Mouse (Mus musculus) left cerebral cortex, postnatal 10 days (tissue): Measurements from ENCODE around the gene Qars. TPM values are rescaled to one million over a fixed set of nuclear protein-coding genes. Genes with fewer than 3 reads are reported as not detected.
A peak's percentile ranks its signal among the peaks of the same experiment; 100 is the strongest.

Source experiments
- DNase-seq, 2 experiments: peaks; one replicate each; pipeline ENCODE4 v3.0.0; 2021 to 2022; ENCODE audit warnings: low spot score in 2 of 2, mixed read lengths in 1 of 2; ENCODE audit errors: extremely low spot score in 1 of 2
- intact Hi-C: fragments of 180-260 bp; cut with DNase I; formaldehyde crosslinking; loops from one replicate; pipeline ENCODE4 v1.15.1; 2025
- total RNA-seq, 2 experiments: library from RNA; stranded (reverse); gene quantifications; 2 replicates each; pipeline ENCODE4 v1.2.3; 2021

The Qars gene
- total RNA-seq, 2 experiments from 2014 or later: 82.9 to 91.8 TPM

DNA sequence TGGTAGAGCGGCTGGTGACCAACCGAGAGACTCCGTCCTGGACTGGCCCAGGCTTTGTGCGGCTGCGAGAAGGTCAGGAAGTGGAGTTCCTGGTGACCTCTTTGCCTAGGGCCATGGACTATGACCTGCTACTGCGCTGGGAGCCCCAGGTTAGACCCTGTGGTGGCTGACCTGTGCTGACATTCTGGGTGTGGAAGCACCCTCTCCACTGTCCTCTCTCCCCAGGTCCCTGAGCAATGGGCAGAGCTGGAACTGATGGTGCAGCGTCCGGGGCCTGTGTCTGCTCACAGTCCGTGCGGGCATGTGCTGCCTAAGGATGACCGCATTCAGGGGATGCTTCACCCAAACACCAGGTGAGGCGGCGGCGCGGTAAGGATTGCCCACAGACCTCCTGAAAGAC, 23.5 kb upstream of the Qars start:
- DNase-seq: no peak

DNA sequence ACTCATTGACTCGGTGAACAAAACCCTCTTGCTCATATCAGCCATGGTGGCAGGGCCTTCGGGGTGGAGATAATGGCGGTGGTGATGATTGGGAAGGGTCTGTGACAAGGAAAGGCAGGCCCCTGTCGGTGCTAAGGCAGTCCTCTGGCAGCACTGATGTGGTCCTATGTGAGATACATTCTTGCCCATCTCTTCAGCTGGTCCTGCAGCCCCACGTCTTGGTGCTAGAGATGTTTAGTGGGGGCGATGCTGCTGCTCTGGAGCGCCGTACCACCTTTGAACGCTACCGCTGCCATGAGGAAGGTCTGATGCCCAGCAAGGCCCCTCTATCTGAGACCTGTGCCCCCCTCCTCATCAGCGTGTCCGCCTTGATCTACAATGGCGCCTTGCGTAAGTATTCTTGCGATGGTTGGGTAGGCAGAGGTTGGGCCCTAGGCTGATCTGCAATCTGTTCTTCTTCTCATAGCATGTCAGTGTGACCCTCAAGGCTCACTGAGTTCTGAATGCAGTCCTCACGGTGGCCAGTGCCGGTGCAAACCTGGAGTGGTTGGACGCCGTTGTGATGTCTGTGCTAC, 22.1 kb upstream of the Qars start:
- DNase-seq: peak in 1 of 2 experiments; percentile 10
- intact Hi-C loops: no loop called here

More for the DNA sequence above, 23.5 kb upstream of the Qars start:
- intact Hi-C loops: no loop called here

DNA sequence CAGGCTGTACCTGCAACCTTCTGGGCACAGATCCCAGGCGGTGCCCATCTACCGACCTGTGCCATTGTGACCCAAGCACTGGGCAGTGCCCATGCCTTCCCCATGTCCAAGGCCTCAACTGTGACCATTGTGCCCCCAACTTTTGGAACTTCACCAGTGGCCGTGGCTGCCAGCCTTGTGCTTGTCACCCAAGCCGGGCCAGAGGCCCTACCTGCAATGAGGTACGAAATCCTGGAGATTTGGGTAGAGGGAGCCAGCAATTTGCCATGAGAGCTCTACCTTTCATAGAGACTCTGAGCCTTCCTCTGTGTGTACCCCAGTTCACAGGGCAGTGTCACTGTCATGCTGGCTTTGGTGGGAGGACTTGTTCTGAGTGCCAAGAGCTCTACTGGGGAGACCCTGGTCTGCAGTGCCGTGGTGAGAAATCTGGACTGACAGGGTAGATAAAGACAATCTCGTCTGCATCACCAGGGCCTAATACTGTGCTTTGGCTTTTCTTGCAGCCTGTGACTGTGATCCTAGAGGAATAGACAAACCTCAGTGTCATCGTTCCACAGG, 20.5 kb upstream of the Qars start:
- DNase-seq: no peak
- intact Hi-C loops: no loop called here

DNA sequence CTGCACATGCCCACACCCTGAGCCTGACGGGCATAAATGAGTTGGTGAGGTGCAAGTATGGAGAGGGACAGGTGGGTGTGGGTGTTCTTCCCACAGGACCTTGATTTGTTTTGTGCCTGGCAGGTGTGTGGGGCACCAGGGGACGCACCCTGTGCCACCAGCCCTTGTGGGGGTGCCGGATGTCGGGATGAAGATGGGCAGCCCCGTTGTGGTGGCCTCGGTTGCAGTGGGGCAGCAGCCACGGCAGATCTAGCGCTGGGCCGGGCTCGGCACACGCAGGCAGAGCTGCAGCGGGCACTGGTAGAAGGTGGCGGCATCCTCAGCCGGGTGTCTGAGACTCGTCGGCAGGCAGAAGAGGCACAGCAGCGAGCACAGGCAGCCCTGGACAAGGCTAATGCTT, 19.1 kb upstream of the Qars start:
- intact Hi-C loops: no loop called here
- peak in 1 of 2 experiments; percentile 19 for DNase-seq

DNA sequence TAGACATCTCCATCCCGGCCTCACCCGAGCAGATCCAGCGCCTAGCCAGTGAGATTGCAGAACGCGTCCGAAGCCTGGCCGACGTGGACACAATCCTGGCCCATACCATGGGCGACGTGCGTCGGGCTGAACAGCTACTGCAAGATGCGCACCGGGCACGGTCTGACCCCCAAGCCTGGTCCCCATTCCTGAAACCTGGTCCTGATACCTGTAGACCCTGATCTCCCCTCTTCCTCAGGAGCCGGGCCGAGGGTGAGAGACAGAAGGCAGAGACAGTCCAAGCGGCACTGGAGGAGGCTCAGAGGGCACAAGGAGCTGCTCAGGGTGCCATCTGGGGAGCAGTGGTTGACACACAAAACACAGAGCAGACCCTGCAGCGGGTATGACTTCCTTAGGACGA, 18.3 kb upstream of the Qars start:
- intact Hi-C loops: no loop called here

DNA sequence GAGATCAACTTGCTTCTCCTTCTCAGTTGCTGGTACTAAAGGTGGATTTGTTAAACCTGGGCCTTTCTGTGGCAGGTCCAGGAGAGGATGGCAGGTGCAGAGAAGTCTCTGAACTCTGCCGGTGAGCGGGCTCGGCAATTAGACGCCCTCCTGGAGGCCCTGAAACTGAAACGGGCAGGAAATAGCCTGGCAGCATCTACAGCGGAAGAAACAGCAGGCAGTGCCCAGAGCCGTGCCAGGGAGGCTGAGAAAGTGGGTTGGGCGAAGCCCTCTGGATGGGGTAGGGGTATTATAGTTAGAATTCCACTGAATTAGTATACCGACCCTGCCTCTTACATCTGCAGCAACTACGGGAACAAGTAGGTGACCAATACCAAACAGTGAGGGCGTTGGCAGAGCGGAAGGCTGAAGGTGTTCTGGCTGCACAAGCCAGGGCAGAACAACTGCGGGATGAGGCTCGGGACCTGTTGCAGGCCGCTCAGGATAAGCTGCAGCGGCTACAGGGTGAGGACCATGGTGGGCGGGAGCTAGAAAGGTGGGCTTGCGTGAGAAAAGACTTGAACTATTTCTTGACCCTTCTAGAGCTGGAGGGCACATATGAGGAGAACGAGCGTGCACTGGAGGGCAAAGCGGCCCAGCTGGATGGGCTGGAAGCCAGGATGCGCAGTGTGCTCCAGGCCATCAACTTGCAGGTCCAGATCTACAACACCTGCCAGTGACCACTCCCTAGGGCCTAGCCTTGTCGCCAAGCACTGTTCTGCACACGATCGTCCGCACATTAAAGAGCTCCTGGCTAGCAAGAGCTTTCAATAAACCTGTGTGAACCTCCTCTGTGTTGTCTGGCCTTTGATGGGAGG, 17.6 kb upstream of the Qars start:
- intact Hi-C loops: no loop called here
- peak in 1 of 2 experiments; percentile 32 for DNase-seq

More for the DNA sequence above, 18.3 kb upstream of the Qars start:
- peak in 1 of 2 experiments; percentile 41 for DNase-seq

DNA sequence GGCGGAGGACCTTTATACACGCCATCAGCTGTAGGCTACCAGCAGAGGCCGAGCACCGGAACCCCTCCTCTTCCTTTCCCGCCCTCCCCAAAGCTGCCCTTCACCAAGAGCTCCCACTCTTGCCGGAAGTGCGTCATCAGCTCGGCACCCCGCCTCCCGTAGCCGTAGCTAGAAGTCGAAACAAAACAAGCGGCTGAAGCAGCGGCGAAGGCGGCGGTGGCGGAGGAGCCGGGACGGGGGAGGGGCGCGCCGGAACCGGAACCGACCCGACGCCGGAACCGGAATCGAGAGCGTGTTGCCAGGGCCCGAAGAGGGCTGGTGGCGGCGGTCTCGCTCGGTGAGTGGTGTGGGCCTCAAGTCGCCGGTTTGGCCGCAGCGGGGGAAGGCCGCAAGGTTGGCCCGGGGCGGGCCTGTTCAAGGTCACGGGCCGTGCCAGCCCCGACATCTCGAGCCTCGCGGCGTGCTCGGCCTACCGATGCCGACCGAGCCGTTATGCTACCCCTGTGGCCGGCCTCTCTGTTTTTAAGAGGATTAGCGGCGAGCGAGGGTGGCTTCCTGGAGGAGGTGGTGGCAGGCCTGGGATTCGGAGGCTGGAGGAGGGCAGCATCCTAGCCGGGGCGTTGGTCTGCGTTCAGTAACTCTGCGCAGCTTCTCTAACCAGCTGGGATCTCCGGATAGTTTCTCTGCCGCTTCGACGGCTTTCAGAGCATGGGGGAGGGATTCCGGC, 16.8 kb upstream of the Qars start, which contains the start of gene Usp19:
TSS of gene Usp19 (plus strand) at position 44 of the 727 bp plus-strand sequence.
- peak; percentile 95 to 97 for DNase-seq
- intact Hi-C loops: no loop called here

DNA sequence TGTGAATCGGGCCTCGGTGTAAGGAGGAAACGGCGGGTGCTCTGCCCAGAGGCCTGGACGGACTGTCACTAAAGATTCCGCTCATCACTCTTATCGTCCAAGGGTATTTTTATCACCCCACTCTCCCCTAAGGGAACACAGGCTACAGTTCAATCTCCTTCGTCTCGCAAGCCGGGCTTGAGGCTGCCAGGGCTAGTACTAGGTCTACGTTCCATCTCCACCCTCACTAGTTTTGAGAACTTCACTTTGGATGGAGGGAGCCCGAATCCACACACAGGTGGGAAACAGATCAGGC, 16.3 kb upstream of the Qars start:
- DNase-seq: no peak
- intact Hi-C loops: no loop called here

DNA sequence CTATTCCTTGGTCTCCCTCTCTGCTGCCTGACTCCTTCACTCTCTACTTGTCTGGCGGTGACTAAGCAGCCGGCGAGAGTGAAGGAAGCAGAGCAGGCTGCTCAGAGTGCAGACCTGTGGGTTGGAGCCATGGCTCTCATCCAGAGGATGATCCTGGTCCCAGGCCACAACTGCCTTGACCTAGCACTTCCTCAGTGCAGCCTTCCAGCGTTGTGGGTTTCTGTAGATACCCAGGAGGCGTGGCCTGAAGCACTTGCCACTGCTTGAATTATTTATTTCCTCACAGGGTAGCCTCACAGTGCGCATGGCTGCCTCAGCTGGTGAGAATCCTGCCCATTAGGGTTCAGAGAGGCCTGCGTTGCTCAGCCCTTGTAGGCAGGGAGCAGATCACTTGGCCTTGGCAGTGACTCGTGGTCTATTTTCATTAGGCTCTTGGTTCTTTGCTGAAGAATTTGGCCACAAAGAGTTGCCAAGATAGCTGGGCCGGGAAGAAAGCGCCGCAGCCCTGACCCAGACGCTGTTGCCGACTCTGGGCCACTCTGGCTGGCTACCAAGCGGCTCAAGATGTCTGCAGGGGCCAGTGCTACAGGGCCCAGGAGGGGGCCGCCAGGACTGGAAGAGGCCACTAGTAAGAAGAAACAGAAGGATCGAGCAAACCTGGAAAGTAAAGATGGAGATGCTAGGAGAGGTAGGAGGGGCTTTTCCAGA, 15.3 kb upstream of the Qars start:
- intact Hi-C loops: no loop called here
- DNase-seq: peak in 1 of 2 experiments; percentile 51

DNA sequence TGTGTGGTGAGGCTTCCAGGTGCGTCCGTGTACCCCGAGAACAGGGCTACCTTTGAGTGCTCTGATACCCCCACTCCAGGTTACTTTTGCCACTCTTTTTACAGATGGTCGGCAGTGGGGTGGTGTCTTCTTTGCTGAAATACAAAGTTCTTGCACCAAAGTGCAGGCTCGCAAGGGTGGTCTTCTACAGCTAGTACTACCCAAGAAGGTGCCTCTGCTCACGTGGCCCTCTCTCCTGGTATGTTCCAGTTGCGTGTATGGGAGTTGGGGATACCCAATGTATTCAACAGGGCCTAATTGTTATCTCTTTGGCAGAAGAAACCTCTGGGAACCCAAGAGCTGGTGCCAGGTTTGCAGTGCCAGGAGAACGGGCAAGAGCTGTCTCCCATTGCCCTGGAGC, 14.3 kb upstream of the Qars start:
- DNase-seq: no peak
- intact Hi-C loops: no loop called here

DNA sequence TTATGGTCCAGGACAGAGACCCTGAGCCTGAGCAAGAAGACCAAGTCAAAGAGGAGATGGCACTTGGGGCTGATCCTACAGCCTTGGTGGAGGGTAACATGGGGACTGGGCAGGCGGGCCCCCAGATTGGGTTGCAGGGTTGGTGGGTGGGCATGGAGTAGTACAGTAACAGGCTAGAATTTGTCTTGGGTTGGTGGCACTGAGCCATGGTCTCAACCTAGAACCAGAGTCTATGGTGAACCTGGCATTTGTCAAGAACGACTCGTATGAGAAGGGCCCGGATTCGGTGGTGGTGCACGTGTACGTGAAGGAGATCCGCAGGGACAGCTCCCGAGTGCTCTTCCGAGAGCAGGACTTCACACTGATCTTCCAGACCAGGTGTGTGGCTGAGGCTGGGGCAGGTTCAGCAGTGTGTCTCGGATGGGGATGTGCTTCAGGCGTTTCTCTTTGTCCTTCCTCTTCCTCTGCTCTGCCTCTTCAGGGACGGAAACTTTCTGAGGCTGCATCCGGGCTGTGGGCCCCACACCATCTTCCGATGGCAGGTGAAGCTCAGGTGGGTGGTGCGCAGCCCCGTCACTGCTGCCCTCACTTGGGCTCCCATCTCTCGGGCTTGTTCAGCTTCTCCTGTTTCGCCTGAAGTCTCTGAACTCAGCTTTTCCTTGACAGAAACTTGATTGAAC, 13.2 kb upstream of the Qars start:
- intact Hi-C loops: no loop called here
- DNase-seq: no peak

DNA sequence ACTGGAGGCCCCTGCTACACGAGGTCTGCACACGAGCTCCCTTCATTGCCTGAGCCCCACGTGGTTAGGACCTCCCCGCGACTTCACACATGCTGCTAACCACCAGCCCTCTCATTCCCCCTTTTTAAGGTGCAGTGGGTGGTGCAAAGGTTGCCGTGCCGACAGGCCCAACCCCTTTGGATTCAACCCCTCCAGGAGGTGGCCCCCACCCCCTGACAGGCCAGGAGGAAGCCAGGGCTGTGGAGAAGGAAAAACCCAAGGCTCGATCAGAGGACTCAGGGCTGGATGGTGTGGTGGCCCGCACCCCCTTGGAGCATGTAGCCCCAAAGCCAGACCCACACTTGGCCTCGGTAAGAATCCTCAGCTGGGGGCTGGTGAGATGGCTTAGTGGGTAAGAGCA, 12.6 kb upstream of the Qars start:
- intact Hi-C loops: no loop called here
- DNase-seq: no peak

DNA sequence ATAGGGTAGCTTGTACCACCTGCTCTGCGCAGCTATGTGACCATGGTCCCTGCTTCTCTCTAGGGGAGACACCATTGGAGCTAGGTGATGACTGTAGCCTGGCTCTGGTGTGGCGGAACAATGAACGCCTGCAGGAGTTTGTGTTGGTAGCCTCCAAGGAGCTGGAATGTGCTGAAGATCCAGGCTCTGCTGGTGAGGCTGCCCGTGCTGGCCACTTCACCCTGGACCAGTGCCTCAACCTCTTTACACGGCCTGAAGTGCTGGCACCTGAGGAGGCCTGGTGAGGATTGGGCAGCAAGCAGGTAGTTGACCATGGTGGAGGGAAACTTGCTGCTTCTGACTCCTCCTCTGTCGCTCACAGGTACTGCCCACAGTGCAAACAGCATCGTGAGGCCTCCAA, 8.3 kb upstream of the Qars start:
- intact Hi-C loops: no loop called here
- no peak for DNase-seq

DNA sequence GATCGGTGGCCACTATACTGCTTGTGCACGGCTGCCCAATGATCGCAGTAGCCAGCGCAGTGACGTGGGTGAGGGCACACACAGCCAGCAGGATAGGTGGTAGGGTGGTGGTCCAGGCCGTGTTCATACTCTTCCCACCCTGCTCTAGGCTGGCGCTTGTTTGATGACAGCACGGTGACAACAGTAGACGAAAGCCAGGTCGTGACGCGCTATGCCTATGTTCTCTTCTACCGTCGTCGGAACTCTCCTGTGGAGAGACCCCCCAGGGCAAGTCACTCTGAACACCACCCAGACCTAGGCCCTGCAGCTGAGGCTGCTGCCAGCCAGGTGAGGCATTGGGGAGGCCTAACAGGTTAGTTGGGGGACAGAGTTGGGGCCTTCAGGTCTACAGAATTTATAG, 7.6 kb upstream of the Qars start:
- intact Hi-C loops: no loop called here
- DNase-seq: peak in 1 of 2 experiments; percentile 20

DNA sequence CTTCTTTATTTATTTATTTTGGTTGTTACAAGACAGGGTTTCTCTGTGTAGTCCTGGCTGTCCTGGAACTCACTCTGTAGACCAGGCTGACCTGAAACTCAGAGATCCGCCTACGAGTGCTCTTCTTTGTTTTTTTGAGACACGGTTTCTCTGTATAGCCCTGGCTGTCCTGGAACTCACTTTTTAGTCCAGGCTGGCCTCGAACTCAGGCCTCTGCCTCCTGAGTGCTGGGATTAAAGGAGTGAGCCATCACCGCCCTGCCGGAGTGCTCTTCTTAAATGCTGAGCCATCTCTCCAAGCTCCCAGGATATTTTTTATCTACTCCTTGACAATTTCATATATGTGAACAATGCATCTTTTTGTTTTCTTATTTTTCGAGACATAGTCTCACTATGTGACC, 605 bp upstream of the Qars start:
- intact Hi-C loops: no loop called here
- no peak for DNase-seq

DNA sequence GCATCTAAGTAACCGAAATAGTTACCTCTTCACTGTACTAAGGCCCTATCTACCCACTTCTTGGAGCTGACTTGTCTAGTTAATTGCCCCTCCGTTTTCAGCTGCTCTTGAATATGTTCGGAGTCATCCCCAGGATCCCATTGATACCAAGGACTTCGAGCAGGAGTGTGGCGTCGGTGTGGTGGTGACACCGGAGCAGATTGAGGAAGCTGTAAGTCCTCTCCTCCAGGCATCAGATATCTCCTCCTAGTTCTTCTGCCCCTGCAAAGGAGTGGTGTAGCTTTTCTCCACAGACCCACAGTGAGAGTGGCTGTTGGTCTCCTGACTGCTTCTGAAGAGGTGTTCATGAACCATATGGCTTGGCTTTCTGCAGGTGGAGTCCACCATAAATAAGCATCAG, 1.3 kb downstream of the Qars start:
- no peak for DNase-seq

DNA sequence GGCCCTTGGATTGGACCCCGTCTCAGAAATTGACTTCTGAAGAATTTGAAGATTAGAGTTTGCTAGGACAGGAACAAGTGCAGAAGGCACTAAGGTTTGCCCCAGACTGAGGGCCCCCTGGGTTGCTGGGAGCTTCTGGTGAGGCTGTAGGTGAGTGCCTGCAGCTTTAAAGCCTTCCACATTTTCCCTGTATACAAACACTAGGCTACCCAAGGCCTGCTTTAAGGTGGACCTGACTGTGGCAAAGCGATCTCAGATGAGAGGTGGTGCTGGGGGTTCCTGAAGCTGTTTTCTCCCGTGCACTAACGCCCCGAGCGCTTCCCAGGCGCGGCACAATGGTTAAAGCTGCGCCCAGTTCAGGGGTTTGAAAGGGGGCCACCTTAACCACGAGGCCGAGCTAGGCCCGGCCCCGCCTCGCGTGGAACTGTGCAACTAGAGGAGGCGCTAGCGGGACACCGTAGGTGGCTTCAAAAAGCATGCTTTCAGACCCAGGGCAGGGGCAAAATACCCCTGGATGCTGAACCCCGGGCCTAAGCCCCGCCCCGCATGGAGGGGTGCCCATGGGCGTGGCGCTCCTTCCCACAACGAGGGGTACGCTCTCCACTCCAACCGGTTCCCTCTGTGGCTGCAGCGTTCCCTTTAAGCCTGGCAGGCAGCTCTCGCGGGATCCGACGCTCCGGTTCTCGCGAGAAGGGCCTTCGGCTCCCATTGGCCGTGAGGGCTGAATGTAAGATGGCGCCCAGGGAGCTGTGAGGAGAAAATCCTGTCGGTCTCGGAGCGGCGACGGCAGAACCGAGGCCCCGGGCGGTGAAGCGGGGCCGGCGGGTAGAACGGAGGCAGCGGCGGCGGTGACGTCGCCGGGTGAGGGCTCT, 9.1 kb downstream of the Qars start, which contains the start of gene Qrich1:
TSS of gene Qrich1 (plus strand) at position 427 of the 872 bp plus-strand sequence.
- intact Hi-C loops: loop anchor here (5.0 kb wide), 1 partner anchor 41 kb away; no protein-coding TSS in a partner anchor
- DNase-seq: peak; percentile 94 to 96

More for the DNA sequence above, 1.3 kb downstream of the Qars start:
- intact Hi-C loops: no loop called here
